Mouse (Mus musculus): ENCODE results near the gene Nipal3. TPM values are rescaled to one million over a fixed set of nuclear protein-coding genes. Genes with fewer than 3 reads are reported as not detected.

Gene Nipal3
- polyA plus RNA-seq, 1 experiment from 2014 or later: 26.1 TPM

GRCm38 (mm10) chr4:135433443-135434394 lies 61.1 kb downstream of the Nipal3 start, which contains the start of gene Rcan3:
TSS of gene Rcan3 (minus strand) at chr4:135433853.
- under 1% methylated on average over 71 of the region's 79 CpGs for WGBS (ENCODE audit: missing documents)
- peak within 1 kb of the TSS; percentile 72 for H3K27ac ChIP-seq
- H3K36me3 ChIP-seq (ENCODE audit: inconsistent target): no peaks in the 10 kb centered on the region
- peak within 1 kb of the TSS; percentile 69 for H3K4me3 ChIP-seq (ENCODE audit: inconsistent target)
- H3K79me2 ChIP-seq (ENCODE audit: inconsistent target): peaks cover 18% of the 10 kb centered on the region; the same call in 1 of the 2 replicates

DNA sequence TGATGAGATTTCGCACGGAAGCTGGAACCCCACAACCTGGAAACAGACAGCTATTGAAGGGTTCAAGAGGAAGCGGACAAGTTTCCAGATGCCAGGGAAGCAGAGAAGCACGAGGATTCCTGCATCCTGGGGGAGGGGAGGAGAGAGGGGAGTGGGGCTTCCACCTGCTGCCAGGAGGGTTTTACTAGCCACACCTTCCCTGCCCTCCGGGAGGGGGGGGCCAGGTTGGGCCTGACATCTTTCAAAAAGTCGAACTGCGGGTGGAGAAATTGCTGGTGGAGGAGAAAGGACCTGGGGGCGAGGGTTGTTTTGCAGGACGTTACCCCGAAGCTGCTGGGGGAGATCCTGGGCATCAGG lies 61.8 kb downstream of the Nipal3 start:
- peaks cover 18% of the 10 kb centered on the region; the same call in 1 of the 2 replicates for H3K79me2 ChIP-seq (ENCODE audit: inconsistent target)
- peak overlapping the region; percentile 69 for H3K4me3 ChIP-seq (ENCODE audit: inconsistent target)
- H3K36me3 ChIP-seq (ENCODE audit: inconsistent target): no peaks in the 10 kb centered on the region
- 28% methylated on average over 10 of the region's 10 CpGs for WGBS (ENCODE audit: missing documents)
- 0 out of 2 replicates have a peak overlapping the region, but pooled peaks have one; percentile 25 for H3K27ac ChIP-seq

- WGBS (ENCODE audit: missing documents): 97% methylated on average over 8 of the region's 8 CpGs
- Histone ChIP-seq H3K4me3 (ENCODE audit: inconsistent target) (no peak overlapping the region), H3K36me3 (ENCODE audit: inconsistent target) (no peaks in the 10 kb centered on the region), H3K79me2 (ENCODE audit: inconsistent target) (peaks cover 18% of the 10 kb centered on the region; the same call in 1 of the 2 replicates), H3K27ac (no peak overlapping the region)
Observed at GRCm38 (mm10) chr4:135429990-135430760, 64.7 kb downstream of the Nipal3 start.

- WGBS (ENCODE audit: missing documents): 69% methylated on average over 4 of the region's 4 CpGs
- H3K27ac ChIP-seq: no peak overlapping the region
Observed at GRCm38 (mm10) chr4:135429383-135429782, 65.5 kb downstream of the Nipal3 start.

GRCm38 (mm10) chr4:135426587-135426986 lies 68.3 kb downstream of the Nipal3 start:
- H3K36me3 ChIP-seq (ENCODE audit: inconsistent target): peaks cover 18% of the 10 kb centered on the region; the same call in 1 of the 2 replicates
- H3K4me3 ChIP-seq (ENCODE audit: inconsistent target): no peak overlapping the region
- H3K79me2 ChIP-seq (ENCODE audit: inconsistent target): peaks cover 2% of the 10 kb centered on the region; the same call in 1 of the 2 replicates
- WGBS (ENCODE audit: missing documents): 79% methylated on average over 7 of the region's 7 CpGs
- H3K27ac ChIP-seq: no peak overlapping the region

More at GRCm38 (mm10) chr4:135429383-135429782, 65.5 kb downstream of the Nipal3 start:
- Histone ChIP-seq H3K4me3 (ENCODE audit: inconsistent target) (no peak overlapping the region), H3K36me3 (ENCODE audit: inconsistent target) (0 out of 2 replicates have a peak, but pooled peaks cover under 1% of the 10 kb centered on the region), H3K79me2 (ENCODE audit: inconsistent target) (peaks cover 18% of the 10 kb centered on the region; the same call in 1 of the 2 replicates)

DNA sequence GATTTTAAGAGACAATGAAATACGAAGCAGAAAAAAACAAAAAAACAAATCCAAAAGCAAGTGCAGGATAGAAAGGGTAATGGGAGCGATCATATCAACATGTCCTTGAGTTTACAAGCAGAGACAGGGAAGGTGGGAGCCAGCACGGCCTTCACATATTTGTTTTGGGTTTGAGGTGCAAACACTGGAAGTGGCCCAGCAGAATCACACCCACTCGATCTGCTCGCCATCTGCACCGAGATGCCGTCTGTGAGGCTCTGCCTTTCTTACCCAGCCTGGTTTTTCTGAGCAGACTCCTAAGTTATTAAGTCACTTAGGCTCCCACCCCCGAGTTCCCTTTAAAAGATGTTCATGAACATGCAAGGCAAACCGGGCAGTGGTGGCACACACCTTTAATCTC lies 69.2 kb downstream of the Nipal3 start:
- no peak overlapping the region for H3K4me3 ChIP-seq (ENCODE audit: inconsistent target)
- H3K79me2 ChIP-seq (ENCODE audit: inconsistent target): no peaks in the 10 kb centered on the region; the same call in 1 of the 2 replicates
- WGBS (ENCODE audit: missing documents): 94% methylated on average over 9 of the region's 9 CpGs
- H3K36me3 ChIP-seq (ENCODE audit: inconsistent target): peaks cover 28% of the 10 kb centered on the region
- H3K27ac ChIP-seq: no peak overlapping the region

GRCm38 (mm10) chr4:135420961-135421360 lies 73.9 kb downstream of the Nipal3 start:
- WGBS (ENCODE audit: missing documents): 95% methylated on average over 13 of the region's 13 CpGs
- Histone ChIP-seq H3K79me2 (ENCODE audit: inconsistent target) (no peaks in the 10 kb centered on the region; the same call in 1 of the 2 replicates), H3K27ac (no peak overlapping the region), H3K4me3 (ENCODE audit: inconsistent target) (no peak overlapping the region), H3K36me3 (ENCODE audit: inconsistent target) (peaks cover 53% of the 10 kb centered on the region)

DNA sequence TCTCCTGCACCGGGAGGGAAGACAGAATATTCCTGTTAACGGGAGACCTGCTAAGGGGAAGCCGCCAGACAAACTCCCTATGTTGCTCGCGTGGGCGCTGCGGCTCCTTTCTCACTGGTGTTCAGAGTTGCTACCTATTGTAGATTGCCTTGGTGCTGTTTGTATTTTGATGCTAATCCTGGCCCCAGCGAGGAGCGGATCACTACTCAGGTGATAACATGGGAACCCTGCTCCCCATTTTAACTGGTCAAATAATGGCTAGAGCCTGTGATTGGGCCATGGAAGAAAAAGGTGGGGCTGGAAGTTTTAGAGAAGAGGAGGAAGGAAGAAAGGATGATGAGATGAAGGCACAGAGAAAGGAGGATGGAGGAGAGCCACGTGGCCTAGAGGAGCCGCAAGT lies 74.4 kb downstream of the Nipal3 start:
- Histone ChIP-seq H3K4me3 (ENCODE audit: inconsistent target) (no peak overlapping the region), H3K27ac (no peak overlapping the region), H3K36me3 (ENCODE audit: inconsistent target) (peaks cover 53% of the 10 kb centered on the region), H3K79me2 (ENCODE audit: inconsistent target) (no peaks in the 10 kb centered on the region)
- WGBS (ENCODE audit: missing documents): 96% methylated on average over 11 of the region's 11 CpGs

GRCm38 (mm10) chr4:135419996-135420395 lies 74.8 kb downstream of the Nipal3 start:
- Histone ChIP-seq H3K27ac (no peak overlapping the region), H3K4me3 (ENCODE audit: inconsistent target) (no peak overlapping the region), H3K79me2 (ENCODE audit: inconsistent target) (no peaks in the 10 kb centered on the region), H3K36me3 (ENCODE audit: inconsistent target) (peaks cover 56% of the 10 kb centered on the region)
- WGBS (ENCODE audit: missing documents): 94% methylated on average over 18 of the region's 21 CpGs

DNA sequence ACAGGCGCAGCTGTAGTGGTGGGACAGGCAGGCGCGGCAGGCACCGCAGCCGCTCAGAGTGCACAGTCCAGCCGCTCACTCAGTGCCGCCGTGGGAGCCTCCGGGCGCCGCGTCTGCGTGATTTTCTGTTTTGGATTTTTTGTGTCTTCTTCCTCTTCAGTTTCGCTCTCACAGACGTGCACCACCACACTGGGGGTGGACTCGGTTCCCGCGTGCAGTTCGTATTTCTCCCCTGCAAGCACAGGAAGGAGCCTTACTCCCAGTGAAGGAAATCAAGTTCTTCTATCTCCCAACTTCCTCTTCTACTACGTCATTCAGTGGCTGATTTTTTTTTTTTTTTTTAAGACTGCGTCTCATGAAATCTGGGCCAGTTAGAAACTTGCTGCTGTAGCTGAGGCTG lies 78.5 kb downstream of the Nipal3 start:
- no peaks in the 10 kb centered on the region for H3K79me2 ChIP-seq (ENCODE audit: inconsistent target)
- no peak overlapping the region for H3K27ac ChIP-seq
- H3K4me3 ChIP-seq (ENCODE audit: inconsistent target): no peak overlapping the region
- 34% methylated on average over 21 of the region's 21 CpGs for WGBS (ENCODE audit: missing documents)
- peaks cover 58% of the 10 kb centered on the region for H3K36me3 ChIP-seq (ENCODE audit: inconsistent target)

DNA sequence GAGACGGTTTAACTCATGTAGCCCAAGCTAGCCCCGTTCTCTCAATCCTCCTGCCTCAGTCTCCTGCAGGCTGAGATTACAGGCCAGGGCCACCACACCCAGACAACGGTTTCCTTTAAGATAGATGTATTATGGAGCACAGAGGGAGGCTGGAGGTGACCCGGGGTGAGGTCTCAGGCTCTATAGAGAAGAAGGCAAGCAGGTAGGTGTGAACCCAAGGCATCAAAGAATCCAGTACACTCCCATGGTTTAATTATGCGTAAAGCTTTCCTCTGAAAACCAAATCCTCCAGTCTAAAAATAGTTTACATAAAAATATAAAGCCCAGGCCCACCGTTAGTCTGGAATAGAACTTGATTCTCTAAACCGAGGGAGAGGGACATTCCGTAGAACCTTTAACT lies 81.3 kb downstream of the Nipal3 start:
- Histone ChIP-seq H3K79me2 (ENCODE audit: inconsistent target) (no peaks in the 10 kb centered on the region), H3K36me3 (ENCODE audit: inconsistent target) (peaks cover 29% of the 10 kb centered on the region; the same call in 1 of the 2 replicates), H3K4me3 (ENCODE audit: inconsistent target) (no peak overlapping the region), H3K27ac (no peak overlapping the region)
- WGBS (ENCODE audit: missing documents): 92% methylated on average over 8 of the region's 8 CpGs

DNA sequence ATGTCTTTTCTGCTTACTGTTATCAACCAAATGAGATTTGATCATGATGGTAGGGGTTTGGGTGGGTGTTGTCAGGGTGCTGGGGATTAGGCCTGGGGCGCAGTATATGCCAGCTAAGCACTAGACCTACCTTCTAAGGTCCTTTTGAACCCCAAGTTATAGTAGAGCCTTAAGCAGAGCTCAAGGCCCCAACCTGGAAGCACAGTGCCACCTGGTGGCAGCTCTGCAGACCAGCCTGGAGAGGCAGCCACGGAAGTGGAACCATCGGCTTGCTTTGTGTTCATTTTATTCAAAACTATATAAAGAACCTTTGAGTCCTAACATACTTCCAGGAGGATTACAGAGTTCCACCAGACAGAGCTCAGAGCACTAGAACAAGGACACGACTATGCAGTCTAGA lies 83.2 kb downstream of the Nipal3 start:
- Histone ChIP-seq H3K4me3 (ENCODE audit: inconsistent target) (no peak overlapping the region), H3K79me2 (ENCODE audit: inconsistent target) (no peaks in the 10 kb centered on the region), H3K36me3 (ENCODE audit: inconsistent target) (peaks cover 25% of the 10 kb centered on the region; the same call in 1 of the 2 replicates), H3K27ac (no peak overlapping the region)
- 22% methylated on average over 4 of the region's 4 CpGs for WGBS (ENCODE audit: missing documents)

GRCm38 (mm10) chr4:135406180-135406579 lies 88.7 kb downstream of the Nipal3 start:
- 27% methylated on average over 5 of the region's 5 CpGs for WGBS (ENCODE audit: missing documents)
- Histone ChIP-seq H3K4me3 (ENCODE audit: inconsistent target) (no peak overlapping the region), H3K36me3 (ENCODE audit: inconsistent target) (no peaks in the 10 kb centered on the region), H3K79me2 (ENCODE audit: inconsistent target) (no peaks in the 10 kb centered on the region), H3K27ac (peak overlapping the region; percentile 27; the same call in 1 of the 2 replicates)

DNA sequence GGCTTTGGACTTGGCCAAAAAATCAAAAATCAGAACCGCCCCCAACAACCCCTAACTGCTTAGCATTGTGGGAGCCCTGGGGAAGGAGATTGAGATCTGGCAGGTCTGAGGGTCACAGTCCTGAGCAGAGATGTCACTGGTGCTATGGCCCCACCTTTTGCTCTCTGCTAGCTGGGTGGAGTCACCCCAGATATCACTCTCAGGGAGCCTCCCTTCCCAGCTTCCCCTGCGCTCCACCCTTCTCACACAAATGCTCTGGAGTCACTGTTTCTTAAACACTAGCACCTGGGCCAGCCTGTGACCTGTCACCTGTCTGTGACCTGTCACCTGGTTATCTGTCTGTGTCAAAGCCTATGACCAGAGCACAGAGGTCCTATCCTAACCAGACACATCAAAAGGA lies 89.9 kb downstream of the Nipal3 start:
- no peak overlapping the region for H3K27ac ChIP-seq

More for the DNA sequence above, 89.9 kb downstream of the Nipal3 start:
- H3K79me2 ChIP-seq (ENCODE audit: inconsistent target): no peaks in the 10 kb centered on the region
- WGBS (ENCODE audit: missing documents): 100% methylated on average over 2 of the region's 2 CpGs
- no peaks in the 10 kb centered on the region for H3K36me3 ChIP-seq (ENCODE audit: inconsistent target)
- H3K4me3 ChIP-seq (ENCODE audit: inconsistent target): no peak overlapping the region

All from macrophage (primary cell).